Mouse (Mus musculus) lung, adult 2 months (tissue): ENCODE data around the gene Il9r.
"Not testable (repeated sequence)": the region's sequence is repeated elsewhere in the genome, so short reads cannot be mapped to it uniquely, and the experiment has no call there.

Source experiments
- CTCF ChIP-seq: fragments of 200-500 bp; IDR thresholded peaks from 2 replicates; pipeline ENCODE4 v1.5.1; 2011; ENCODE audit warnings: mild to moderate bottlenecking, low read length, control low read depth; ENCODE audit not compliant: insufficient read depth
- POLR2A ChIP-seq: fragments of 200-500 bp; IDR thresholded peaks from 2 replicates; pipeline ENCODE4 v1.6.1; 2011; ENCODE audit warnings: low read depth, mild to moderate bottlenecking, control low read depth, low read length, borderline replicate concordance; ENCODE audit errors: extremely low read depth

GRCm38 (mm10) chr11:32200992-32201391 is 913 bp upstream of the Il9r start:
- TF ChIP-seq CTCF, POLR2A: not testable (repeated sequence)
